Mouse (Mus musculus) kidney, postnatal 0 days (tissue): ENCODE measurements at regions not wholly inside any gene's neighbourhood (a gene's known extent, or its start where the extent isn't known, plus 50 kb on each side); places are given as distances from the start of the nearest gene placed in this dataset.

Source experiments
- ATAC-seq: fragments of 200-750 bp; cut with Nextera tagmentation; replicated peaks from 2 replicates; pipeline ENCODE4 v1.8.0; 2017; ENCODE audit warnings: low read depth, moderate number of reproducible peaks, moderate TSS enrichment, moderate library complexity; ENCODE audit not compliant: low FRiP score
- DNase-seq: peaks from one replicate; pipeline ENCODE4 v3.0.0-alpha.2; 2016; ENCODE audit warnings: low spot score
- H3K27ac ChIP-seq: fragments of 300-500 bp; sonication (generic); 2 replicates; pipeline ENCODE4 v1.5.1; 2014; ENCODE audit warnings: mild to moderate bottlenecking
- H3K27me3 ChIP-seq: fragments of 300-500 bp; sonication (generic); 2 replicates; pipeline ENCODE4 v1.6.1; 2014; ENCODE audit warnings: low read length, mixed read lengths; ENCODE audit not compliant: insufficient read depth
- H3K36me3 ChIP-seq: fragments of 300-500 bp; sonication (generic); 2 replicates; pipeline ENCODE4 v1.6.1; 2014; ENCODE audit warnings: low read length, mixed read lengths; ENCODE audit not compliant: insufficient read depth
- H3K4me1 ChIP-seq: fragments of 300-500 bp; sonication (generic); replicated peaks from 2 replicates; pipeline ENCODE4 v1.6.1; 2014; ENCODE audit warnings: antibody characterized with exemption, low read length, mixed read lengths; ENCODE audit not compliant: insufficient read depth
- H3K4me2 ChIP-seq: fragments of 300-500 bp; sonication (generic); 2 replicates; pipeline ENCODE4 v1.6.1; 2014; ENCODE audit warnings: mild to moderate bottlenecking, low read length, moderate library complexity, mixed read lengths
- H3K4me3 ChIP-seq: fragments of 300-500 bp; sonication (generic); replicated peaks from 2 replicates; pipeline ENCODE4 v1.5.1; 2014; ENCODE audit warnings: low read depth, low read length
- H3K9ac ChIP-seq: fragments of 300-500 bp; sonication (generic); 2 replicates; pipeline ENCODE4 v1.6.1; 2014; ENCODE audit warnings: low read depth, low read length
- H3K9me3 ChIP-seq: fragments of 300-500 bp; sonication (generic); replicated peaks from 2 replicates; pipeline ENCODE4 v1.6.1; 2016; ENCODE audit warnings: low read length, inconsistent platforms, mixed read lengths
- CTCF ChIP-seq: IDR thresholded peaks from 2 replicates; pipeline ENCODE4 v1.5.1; 2016; ENCODE audit warnings: antibody characterized with exemption, low read depth, mild to moderate bottlenecking, moderate library complexity
- WGBS: fragments of 180-500 bp; shearing (Covaris S2); extraction: QIAGEN DNeasy Blood & Tissue Kit; methylation state at CpG from one replicate; pipeline ENCODE4 v1.1.7; 2014; 5-methylcytosine and 5-hydroxymethylcytosine counted together

GRCm38 (mm10) chr1:168680674-168681073 is 248.6 kb upstream of the Pbx1 start:
- TF ChIP-seq CTCF, result no peak
- Histone ChIP-seq H3K27me3 (no peaks in the 10 kb centered on the region), H3K4me1 (no peaks in the 10 kb centered on the region), H3K9ac (no peak overlapping the region), H3K4me2 (no peak overlapping the region), H3K4me3 (no peak overlapping the region), H3K36me3 (no peaks in the 10 kb centered on the region), H3K27ac (no peak overlapping the region), H3K9me3 (no peaks in the 10 kb centered on the region)
- ATAC-seq, result no peak
- no peak for DNase-seq
- 85% methylated on average over 3 of the region's 3 CpGs for WGBS

DNA sequence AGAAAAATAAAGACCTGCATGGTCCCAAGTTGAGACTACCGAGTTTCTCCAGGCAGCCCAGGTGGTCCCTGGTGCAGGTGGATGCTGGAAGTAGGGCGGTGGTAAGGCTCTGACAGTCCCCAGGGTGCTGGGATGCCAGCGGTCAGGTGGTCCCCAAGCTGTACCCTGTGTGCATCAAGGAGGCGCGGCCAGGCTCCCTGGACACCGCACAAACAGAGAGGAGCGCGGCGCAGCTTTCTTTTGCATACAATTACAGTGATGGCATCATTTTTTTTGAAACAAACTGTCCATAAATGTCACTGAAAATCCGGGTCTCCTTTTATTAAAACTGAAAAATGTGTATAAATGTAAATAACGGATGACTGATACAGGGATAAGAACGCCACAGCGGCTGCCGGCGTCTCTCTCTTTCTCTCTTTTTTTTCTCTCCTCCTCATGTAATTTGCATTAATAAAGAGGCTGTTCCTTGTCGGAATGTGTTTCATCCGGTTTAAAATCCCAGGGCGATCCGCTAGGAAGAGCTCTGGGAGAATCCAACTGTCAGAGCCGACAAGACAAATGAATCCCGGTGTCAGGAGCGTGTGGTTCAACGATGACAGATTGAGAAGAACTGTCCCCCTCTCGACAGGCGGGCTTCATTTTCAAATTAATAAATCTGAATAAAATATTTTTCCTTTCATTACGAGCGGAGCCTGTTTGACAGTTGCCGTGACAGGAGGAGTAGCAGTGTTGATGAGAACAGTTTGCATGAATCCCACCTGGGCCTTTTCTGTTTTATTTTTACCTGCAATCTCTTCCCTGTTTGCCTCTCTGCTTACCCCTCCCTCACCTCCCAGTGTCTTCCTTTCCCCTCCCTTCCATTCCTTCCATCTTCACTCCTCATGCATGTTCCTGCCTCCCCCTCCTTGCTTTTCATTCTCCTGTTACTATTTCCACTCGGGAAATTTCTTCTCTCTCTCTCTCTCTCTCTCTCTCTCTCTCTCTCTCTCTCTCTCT is 244.6 kb upstream of the Pbx1 start:
- no peak overlapping the region for H3K27ac ChIP-seq
- H3K4me3 ChIP-seq, result no peak overlapping the region
- whole genome bisulfite sequencing, result 62% methylated on average over 29 of the region's 29 CpGs
- no peaks in the 10 kb centered on the region for H3K9me3 ChIP-seq
- no peaks in the 10 kb centered on the region for H3K36me3 ChIP-seq
- no peak for TF ChIP-seq CTCF
- ATAC-seq (no peak), DNase-seq (no peak)
- H3K9ac ChIP-seq, result no peak overlapping the region
- H3K27me3 ChIP-seq, result no peaks in the 10 kb centered on the region
- no peaks in the 10 kb centered on the region for H3K4me1 ChIP-seq
- H3K4me2 ChIP-seq, result peak overlapping the region; percentile 10; the same call in 1 of the 2 replicates

- H3K4me3 ChIP-seq, result no peak overlapping the region
- H3K27me3 ChIP-seq, result no peaks in the 10 kb centered on the region
- ATAC-seq (no peak), DNase-seq (no peak)
- H3K4me1 ChIP-seq, result no peaks in the 10 kb centered on the region
- H3K27ac ChIP-seq, result no peak overlapping the region
- no peaks in the 10 kb centered on the region for H3K36me3 ChIP-seq
- H3K4me2 ChIP-seq, result no peak overlapping the region
- H3K9me3 ChIP-seq, result no peaks in the 10 kb centered on the region
- no peak for TF ChIP-seq CTCF
- WGBS, result 63% methylated on average over 10 of the region's 10 CpGs
- no peak overlapping the region for H3K9ac ChIP-seq
Measured at GRCm38 (mm10) chr1:168675741-168676140, 243.7 kb upstream of the Pbx1 start.

DNA sequence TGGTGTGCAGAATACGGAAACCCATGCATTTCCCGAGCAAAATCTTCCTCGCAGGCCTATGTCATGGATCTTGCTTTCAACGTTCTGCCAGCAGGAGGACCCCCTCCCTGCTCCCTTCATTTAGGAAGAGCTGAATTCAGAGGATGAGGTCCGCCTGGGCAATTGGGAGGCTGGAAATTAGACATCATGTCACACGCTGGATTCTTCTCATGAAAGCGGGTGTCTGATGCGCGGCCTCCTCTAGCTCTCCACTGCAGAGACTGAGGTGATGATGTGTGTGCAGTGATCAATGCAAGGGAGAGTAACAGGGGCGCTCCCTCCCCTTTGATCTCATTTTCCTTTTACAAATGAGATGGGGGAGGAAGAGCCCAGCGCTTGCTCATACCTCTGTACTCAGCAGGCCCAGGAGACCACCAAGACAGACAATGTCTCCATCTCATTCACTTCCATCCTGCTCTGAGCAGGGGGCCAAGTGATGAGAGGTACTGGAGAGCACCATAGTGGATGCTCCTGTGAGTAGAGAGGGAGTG is 230.8 kb upstream of the Pbx1 start:
- Histone ChIP-seq H3K27ac (no peak overlapping the region), H3K4me3 (no peak overlapping the region), H3K9ac (no peak overlapping the region), H3K9me3 (no peaks in the 10 kb centered on the region), H3K36me3 (no peaks in the 10 kb centered on the region), H3K4me1 (no peaks in the 10 kb centered on the region), H3K27me3 (no peaks in the 10 kb centered on the region), H3K4me2 (no peak overlapping the region)
- 56% methylated on average over 11 of the region's 11 CpGs for WGBS
- peak; percentile 42 for TF ChIP-seq CTCF
- ATAC-seq (no peak), DNase-seq (no peak)

- ATAC-seq, result no peak
- no peak overlapping the region for H3K4me2 ChIP-seq
- H3K27ac ChIP-seq, result no peak overlapping the region
Measured at GRCm38 (mm10) chr1:168660956-168661355, 228.9 kb upstream of the Pbx1 start.

GRCm38 (mm10) chr1:168659578-168659977 is 227.5 kb upstream of the Pbx1 start:
- Histone ChIP-seq H3K27ac (no peak overlapping the region), H3K9me3 (no peaks in the 10 kb centered on the region), H3K4me3 (no peak overlapping the region), H3K4me1 (no peaks in the 10 kb centered on the region), H3K27me3 (no peaks in the 10 kb centered on the region), H3K36me3 (no peaks in the 10 kb centered on the region), H3K4me2 (no peak overlapping the region), H3K9ac (no peak overlapping the region)
- no peak; the same call in 1 of the 2 replicates for TF ChIP-seq CTCF
- 88% methylated on average over 5 of the region's 5 CpGs for WGBS
- no peak for DNase-seq
- ATAC-seq, result peak; percentile 79

More at GRCm38 (mm10) chr1:168660956-168661355, 228.9 kb upstream of the Pbx1 start:
- 57% methylated on average over 7 of the region's 7 CpGs for WGBS
- Histone ChIP-seq H3K27me3 (no peaks in the 10 kb centered on the region), H3K4me1 (no peaks in the 10 kb centered on the region), H3K9ac (no peak overlapping the region), H3K9me3 (no peaks in the 10 kb centered on the region), H3K36me3 (no peaks in the 10 kb centered on the region), H3K4me3 (no peak overlapping the region)
- DNase-seq, result no peak
- no peak for TF ChIP-seq CTCF
